Mouse (Mus musculus) bone marrow macrophage, adult 2 months (primary cell): ENCODE results near the gene Bpifa5.

ENCODE experiments used
- CTCF ChIP-seq: IDR thresholded peaks from 2 replicates; pipeline ENCODE4 v1.5.1; 2012; ENCODE audit warnings: low read depth, mild to moderate bottlenecking, low read length, moderate library complexity
- POLR2A ChIP-seq: IDR thresholded peaks from 2 replicates; pipeline ENCODE4 v1.6.1; 2012; ENCODE audit warnings: mild to moderate bottlenecking, low read depth, low read length, borderline replicate concordance

- TF ChIP-seq CTCF, result no peak
- TF ChIP-seq POLR2A, result no peak
Observed at GRCm38 (mm10) chr2:154117381-154117780, 45.0 kb upstream of the Bpifa5 start.
